Mouse (Mus musculus) Patski (cell line): ENCODE data around the gene Pip4k2a. TPM values are rescaled to one million over a fixed set of nuclear protein-coding genes. Genes with fewer than 3 reads are reported as not detected.

Source experiments
- ATAC-seq: fragments of 100-300 bp; one replicate; pipeline ENCODE4 v1.8.0; 2021
- CTCF ChIA-PET: fragments of 350-600 bp; sonication (Branson Sonifier 250); formaldehyde crosslinking; loops from one replicate; lab custom pipeline; 2022; ENCODE audit warnings: inconsistent platforms; lab: Charles Lee
- POLR2A ChIA-PET: fragments of 350-600 bp; sonication (Branson Sonifier 250); formaldehyde crosslinking; loops from one replicate; lab custom pipeline; 2022; ENCODE audit warnings: antibody characterized with exemption, inconsistent platforms; lab: Charles Lee
- DNase-seq: peaks from one replicate; pipeline ENCODE4 v3.0.0-alpha.2; 2011; ENCODE audit warnings: low read depth, low spot score
- H3K27me3 ChIP-seq: fragments of 371-371 bp; one replicate; pipeline ENCODE4 v1.5.1; 2021
- CTCF ChIP-seq: fragments of 100-300 bp; IDR thresholded peaks from one replicate; pipeline ENCODE4 v1.5.1; 2021
- in situ Hi-C: fragments of 300-500 bp; cut with MboI; formaldehyde crosslinking; loops from 3 replicates; pipeline ENCODE4 v1.11.1; 2018; ENCODE audit warnings: low pct_unique_long_range_greater_than_20kb, mixed read lengths
- polyA plus RNA-seq: library from polyadenylated mRNA; unstranded; gene quantifications from one replicate; pipeline ENCODE4 v1.2.3, GENCODE M21; 2021

Gene Pip4k2a
- polyA plus RNA-seq, 1 experiment from 2014 or later, result 17.6 TPM

- no peak for TF ChIP-seq CTCF
- ATAC-seq (no peak), DNase-seq (no peak)
- ChIA-PET CTCF (no interaction called here), POLR2A (no interaction called here)
- in situ Hi-C loops, result no loop called here
- no peaks in the 10 kb centered on the region for H3K27me3 ChIP-seq
Measured at GRCm38 (mm10) chr2:18967451-18968063, 30.4 kb downstream of the Pip4k2a start.

GRCm38 (mm10) chr2:18966566-18966965 is 31.4 kb downstream of the Pip4k2a start:
- no peaks in the 10 kb centered on the region for H3K27me3 ChIP-seq
- no peak for TF ChIP-seq CTCF
- CTCF ChIA-PET, result interaction anchor here (1.0 kb wide), 1 partner anchor 14 kb away, joined by 3 read pairs; no protein-coding TSS in a partner anchor
- POLR2A ChIA-PET, result interaction anchor here (0.5 kb wide), 1 partner anchor 18 kb away, joined by 3 read pairs; no protein-coding TSS in a partner anchor
- in situ Hi-C loops, result no loop called here
- DNase-seq (no peak), ATAC-seq (no peak)

DNA sequence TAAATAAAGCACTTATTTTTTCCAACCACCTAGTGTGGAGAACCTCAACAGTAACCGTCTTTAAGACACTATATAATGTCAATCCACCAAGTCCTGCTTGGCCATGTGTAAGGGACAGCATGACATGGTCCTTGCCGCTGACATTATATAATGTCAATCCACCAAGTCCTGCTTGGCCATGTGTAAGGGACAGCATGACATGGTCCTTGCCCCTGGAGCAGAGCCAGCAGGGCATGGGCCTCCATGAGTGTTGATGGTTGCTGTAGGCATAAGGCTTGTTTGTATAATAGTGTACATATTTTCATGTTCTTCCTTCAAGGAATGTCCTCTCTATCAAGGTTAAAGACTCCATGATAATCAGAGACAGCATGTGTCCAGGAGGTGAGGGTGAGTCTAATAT is 32.0 kb downstream of the Pip4k2a start:
- no peak for ATAC-seq
- CTCF ChIA-PET, result interaction anchor here (1.0 kb wide), 1 partner anchor 15 kb away, joined by 3 read pairs; no protein-coding TSS in a partner anchor
- POLR2A ChIA-PET, result no interaction called here
- in situ Hi-C loops, result no loop called here
- TF ChIP-seq CTCF, result no peak
- H3K27me3 ChIP-seq, result no peaks in the 10 kb centered on the region
- no peak for DNase-seq

- ChIA-PET CTCF (no interaction called here), POLR2A (no interaction called here)
- no peak for TF ChIP-seq CTCF
- in situ Hi-C loops, result no loop called here
- no peak for DNase-seq
- ATAC-seq, result peak; percentile 44
- H3K27me3 ChIP-seq, result no peaks in the 10 kb centered on the region
Measured at GRCm38 (mm10) chr2:18965108-18965507, 32.8 kb downstream of the Pip4k2a start.

- ATAC-seq (no peak), DNase-seq (no peak)
- TF ChIP-seq CTCF, result no peak
- POLR2A ChIA-PET, result no interaction called here
- CTCF ChIA-PET, result interaction anchor here (0.6 to 1.2 kb wide), 2 partner anchors 9 kb away, joined by 3 read pairs; no protein-coding TSS in a partner anchor
- no peaks in the 10 kb centered on the region for H3K27me3 ChIP-seq
- in situ Hi-C loops, result no loop called here
Measured at GRCm38 (mm10) chr2:18963286-18964040, 34.5 kb downstream of the Pip4k2a start.

DNA sequence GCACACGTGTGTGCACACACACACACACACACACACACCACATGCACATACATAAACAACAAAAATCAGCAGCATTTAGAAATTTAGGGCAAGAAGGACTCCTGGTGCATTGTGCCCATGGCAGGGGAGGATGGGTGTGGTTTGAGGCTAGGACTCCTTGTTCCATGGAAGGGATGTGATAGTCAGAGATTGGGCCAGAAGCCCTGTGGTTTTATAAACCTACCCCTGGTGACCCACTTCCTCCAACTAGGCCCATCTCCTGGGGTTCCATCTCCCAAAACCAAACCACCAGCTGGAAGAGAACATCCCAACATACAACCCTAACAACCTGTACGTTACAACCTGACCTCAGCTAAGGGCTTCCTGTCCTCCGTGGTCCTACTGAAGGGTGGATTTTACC is 35.4 kb downstream of the Pip4k2a start:
- no peak for DNase-seq
- TF ChIP-seq CTCF, result no peak
- in situ Hi-C loops, result no loop called here
- ChIA-PET POLR2A (no interaction called here), CTCF (interaction anchor here (1.2 kb wide), 1 partner anchor 8 kb away, joined by 3 read pairs; no protein-coding TSS in a partner anchor)
- ATAC-seq, result no peak
- no peaks in the 10 kb centered on the region for H3K27me3 ChIP-seq

DNA sequence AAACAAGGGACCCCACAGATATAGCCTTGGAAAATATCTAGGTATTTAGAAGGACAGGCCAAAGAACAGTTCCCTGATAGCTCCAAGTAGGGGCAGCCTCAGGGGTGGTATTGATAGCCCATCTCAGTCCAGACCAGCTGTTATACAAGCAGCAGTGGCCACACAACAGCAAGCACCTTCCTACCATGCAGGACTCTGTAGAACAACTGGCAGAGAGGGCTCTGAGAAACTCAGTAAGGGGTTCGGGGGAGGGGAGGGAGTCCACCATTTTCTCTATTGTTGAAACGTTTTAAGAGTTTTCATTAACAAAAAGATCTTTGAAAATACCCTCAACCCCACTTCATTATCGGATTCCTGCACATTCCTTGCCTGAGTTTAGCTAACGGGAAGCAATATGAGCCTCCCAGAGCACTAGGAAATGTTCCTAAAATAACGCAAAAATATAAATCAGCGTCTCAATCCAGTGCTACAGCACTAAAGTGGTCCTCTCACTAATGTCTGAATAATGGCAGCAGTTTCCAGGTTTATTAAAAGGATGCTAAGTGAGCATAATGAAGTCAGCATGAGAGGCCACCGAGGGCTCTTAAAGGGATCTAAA is 37.5 kb downstream of the Pip4k2a start:
- in situ Hi-C loops, result no loop called here
- no peak for TF ChIP-seq CTCF
- no peaks in the 10 kb centered on the region for H3K27me3 ChIP-seq
- ChIA-PET POLR2A (no interaction called here), CTCF (no interaction called here)
- DNase-seq, result no peak
- ATAC-seq, result no peak

DNA sequence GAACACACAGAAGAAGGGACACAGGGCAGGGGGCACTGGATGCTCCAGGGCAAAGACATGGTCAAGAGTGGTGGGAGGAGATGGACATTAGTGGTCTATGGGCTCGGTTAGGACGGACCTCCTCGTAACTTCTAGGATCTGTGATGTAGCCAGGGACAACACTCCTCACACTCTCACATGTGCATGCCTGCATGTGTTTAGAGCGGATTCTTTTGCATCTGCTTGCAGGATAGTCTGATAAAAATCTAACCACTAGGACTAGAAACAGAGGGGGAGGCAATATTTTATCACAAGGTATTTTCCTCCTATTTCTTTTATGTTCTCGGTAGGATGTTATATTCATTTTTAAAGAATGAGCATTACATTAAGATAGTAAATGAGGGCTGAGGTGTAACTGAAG is 38.4 kb downstream of the Pip4k2a start:
- ChIA-PET CTCF (no interaction called here), POLR2A (no interaction called here)
- DNase-seq (no peak), ATAC-seq (no peak)
- no peaks in the 10 kb centered on the region for H3K27me3 ChIP-seq
- TF ChIP-seq CTCF, result no peak
- in situ Hi-C loops, result no loop called here

GRCm38 (mm10) chr2:18959008-18959407 is 38.9 kb downstream of the Pip4k2a start:
- H3K27me3 ChIP-seq, result no peaks in the 10 kb centered on the region
- in situ Hi-C loops, result no loop called here
- DNase-seq, result no peak
- CTCF ChIA-PET, result no interaction called here
- no peak for ATAC-seq
- POLR2A ChIA-PET, result no interaction called here
- TF ChIP-seq CTCF, result no peak

DNA sequence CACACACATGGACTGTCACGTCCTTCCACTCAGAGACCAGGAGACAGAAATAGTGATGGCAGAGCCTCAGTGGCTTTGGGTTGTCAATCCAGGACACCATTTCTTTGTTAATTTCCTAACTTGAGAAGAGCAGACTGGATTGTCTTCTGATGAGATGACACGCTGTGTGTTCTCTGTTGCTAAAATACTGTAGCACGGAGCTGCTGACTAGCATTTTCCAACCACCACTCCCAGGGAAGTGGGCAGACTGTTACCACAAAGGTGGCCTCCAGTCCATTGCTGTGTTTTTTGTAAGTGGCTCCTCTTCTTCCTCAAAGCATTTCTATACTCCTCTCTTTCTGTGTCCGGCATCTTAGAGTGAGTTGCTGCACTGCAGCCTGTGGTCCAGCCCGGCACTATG is 39.4 kb downstream of the Pip4k2a start:
- ChIA-PET POLR2A (no interaction called here), CTCF (no interaction called here)
- no peaks in the 10 kb centered on the region for H3K27me3 ChIP-seq
- ATAC-seq, result no peak
- in situ Hi-C loops, result no loop called here
- TF ChIP-seq CTCF, result no peak
- no peak for DNase-seq

DNA sequence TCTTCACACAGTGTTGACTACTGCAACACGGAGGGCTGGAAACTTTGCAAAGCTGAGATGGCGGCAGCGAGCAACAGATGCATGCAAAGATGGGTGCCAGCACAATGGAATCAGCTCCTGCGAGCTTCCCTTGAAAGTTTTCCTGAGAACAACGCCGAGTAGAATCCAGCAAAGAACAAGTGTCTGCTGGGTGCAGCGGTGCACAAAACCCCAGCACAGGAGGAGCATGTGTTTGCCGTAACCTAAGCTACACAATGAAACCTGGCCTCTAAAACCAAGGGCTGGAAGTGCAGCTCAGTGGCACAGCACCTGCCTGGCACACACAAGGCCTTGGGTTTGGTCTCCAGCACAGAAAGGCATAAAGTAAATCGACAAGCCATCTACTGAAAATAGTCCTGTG is 39.9 kb downstream of the Pip4k2a start:
- DNase-seq (no peak), ATAC-seq (no peak)
- ChIA-PET CTCF (no interaction called here), POLR2A (interaction anchor here (1.2 kb wide), 1 partner anchor 11 kb away, joined by 3 read pairs; no protein-coding TSS in a partner anchor)
- H3K27me3 ChIP-seq, result no peaks in the 10 kb centered on the region
- in situ Hi-C loops, result no loop called here
- TF ChIP-seq CTCF, result no peak
